Mouse (Mus musculus) forebrain, embryonic 15.5 days (tissue): Measurements from ENCODE around the gene Serpine3. TPM values are rescaled to one million over a fixed set of nuclear protein-coding genes. Genes with fewer than 3 reads are reported as not detected.

Source experiments
- ATAC-seq: fragments of 200-750 bp; cut with Nextera tagmentation; replicated peaks from 2 replicates; pipeline ENCODE4 v1.8.0; 2017; ENCODE audit warnings: mild to moderate bottlenecking, moderate TSS enrichment, moderate library complexity
- H3K27ac ChIP-seq: fragments of 300-500 bp; sonication (generic); replicated peaks from 2 replicates; pipeline ENCODE4 v1.5.1; 2015; ENCODE audit warnings: mild to moderate bottlenecking, inconsistent platforms
- H3K27me3 ChIP-seq: fragments of 300-500 bp; sonication (generic); 2 replicates; pipeline ENCODE4 v1.6.1; 2015; ENCODE audit warnings: inconsistent platforms
- H3K36me3 ChIP-seq: fragments of 300-500 bp; sonication (generic); 2 replicates; pipeline ENCODE4 v1.6.1; 2015; ENCODE audit warnings: mild to moderate bottlenecking, inconsistent platforms
- H3K4me1 ChIP-seq: fragments of 300-500 bp; sonication (generic); 2 replicates; pipeline ENCODE4 v1.6.1; 2015; ENCODE audit warnings: inconsistent platforms
- H3K4me2 ChIP-seq: fragments of 300-500 bp; sonication (generic); replicated peaks from 2 replicates; pipeline ENCODE4 v1.6.1; 2015; ENCODE audit warnings: mild to moderate bottlenecking, inconsistent platforms
- H3K4me3 ChIP-seq: fragments of 300-500 bp; sonication (generic); 2 replicates; pipeline ENCODE4 v1.5.1; 2015; ENCODE audit warnings: mild to moderate bottlenecking, inconsistent platforms
- H3K9ac ChIP-seq: fragments of 300-500 bp; sonication (generic); replicated peaks from 2 replicates; pipeline ENCODE4 v1.6.1; 2015; ENCODE audit warnings: mild to moderate bottlenecking, inconsistent platforms
- H3K9me3 ChIP-seq: fragments of 300-500 bp; sonication (generic); 2 replicates; pipeline ENCODE4 v1.6.1; 2016; ENCODE audit warnings: inconsistent platforms
- WGBS: fragments of 180-500 bp; shearing (Covaris S2); methylation state at CpG from one replicate; pipeline ENCODE4 v1.1.7; 2015; ENCODE audit warnings: mixed read lengths; 5-methylcytosine and 5-hydroxymethylcytosine counted together
- polyA plus RNA-seq: library from polyadenylated mRNA; unstranded; fragments of >200 nt; fragmentation: Nextera tagmentation; extraction: Ambion mirVana; gene quantifications from 2 replicates; pipeline ENCODE4 v1.2.1, GENCODE M21; 2015

The Serpine3 gene
- polyA plus RNA-seq, 1 experiment from 2014 or later = not detected

DNA sequence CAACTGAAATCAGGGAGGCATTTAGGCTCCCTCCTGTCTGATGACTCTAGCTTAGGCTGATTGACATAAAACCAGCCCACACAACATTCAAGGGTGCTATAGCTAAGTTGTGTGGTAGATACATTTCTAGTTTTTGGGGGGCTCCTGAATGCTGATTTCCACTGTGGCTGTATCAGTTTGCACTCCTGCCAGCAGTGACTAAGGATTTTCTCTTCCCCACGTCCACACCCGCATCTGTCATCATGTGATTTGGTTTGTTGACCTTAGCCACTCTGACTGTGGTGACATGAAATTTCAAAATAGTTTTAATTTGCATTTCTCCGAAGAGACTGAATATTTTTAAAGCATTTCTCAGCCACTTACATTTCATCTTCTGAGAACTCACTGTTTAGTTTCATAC is 6.0 kb upstream of the Serpine3 start:
- no peak for ATAC-seq
- Histone ChIP-seq H3K4me3 (no peak overlapping the region), H3K27me3 (no peaks in the 10 kb centered on the region), H3K9me3 (no peaks in the 10 kb centered on the region), H3K36me3 (no peaks in the 10 kb centered on the region), H3K4me1 (no peaks in the 10 kb centered on the region), H3K27ac (no peak overlapping the region), H3K9ac (no peak overlapping the region), H3K4me2 (no peak overlapping the region)
- WGBS = 95% methylated on average over 3 of the region's 3 CpGs

GRCm38 (mm10) chr14:62662381-62662780 is 1.1 kb upstream of the Serpine3 start:
- ATAC-seq = no peak
- H3K9me3 ChIP-seq = no peaks in the 10 kb centered on the region
- H3K36me3 ChIP-seq = no peaks in the 10 kb centered on the region
- WGBS = 83% methylated on average over 6 of the region's 6 CpGs
- no peak overlapping the region for H3K27ac ChIP-seq
- H3K4me2 ChIP-seq = no peak overlapping the region
- H3K4me1 ChIP-seq = no peaks in the 10 kb centered on the region
- H3K9ac ChIP-seq = no peak overlapping the region
- no peak overlapping the region for H3K4me3 ChIP-seq
- H3K27me3 ChIP-seq = no peaks in the 10 kb centered on the region

- H3K27me3 ChIP-seq = no peaks in the 10 kb centered on the region
- WGBS = 58% methylated on average over 9 of the region's 9 CpGs
- H3K4me1 ChIP-seq = no peaks in the 10 kb centered on the region
- H3K9me3 ChIP-seq = no peaks in the 10 kb centered on the region
- no peak for ATAC-seq
- H3K9ac ChIP-seq = no peak overlapping the region
- H3K27ac ChIP-seq = no peak overlapping the region
- no peak overlapping the region for H3K4me3 ChIP-seq
- no peak overlapping the region for H3K4me2 ChIP-seq
- H3K36me3 ChIP-seq = no peaks in the 10 kb centered on the region
These were observed 1.7 kb downstream of the Serpine3 start for GRCm38 (mm10) chr14:62664976-62665673.

DNA sequence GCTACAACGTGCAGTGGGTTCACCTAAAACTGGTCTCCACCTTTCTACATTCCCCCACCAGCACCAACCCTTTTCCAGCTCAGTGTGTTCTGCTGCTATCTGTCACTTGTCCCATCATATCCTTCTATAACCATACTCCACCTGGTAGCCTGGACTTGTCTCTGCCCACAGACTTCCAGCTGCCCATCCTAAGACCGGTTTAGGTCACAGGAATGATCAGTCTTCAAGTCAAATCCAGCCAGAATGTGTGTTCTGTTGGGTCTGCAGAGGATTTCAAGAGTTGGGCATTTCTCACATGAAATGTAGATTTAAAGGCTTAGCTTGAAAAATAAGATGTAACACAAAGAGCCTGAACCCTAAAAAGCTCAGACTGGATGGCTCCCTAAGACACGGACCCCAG is 10.2 kb downstream of the Serpine3 start:
- Histone ChIP-seq H3K36me3 (no peaks in the 10 kb centered on the region), H3K4me3 (no peak overlapping the region), H3K4me1 (no peaks in the 10 kb centered on the region), H3K27ac (no peak overlapping the region), H3K4me2 (no peak overlapping the region), H3K27me3 (no peaks in the 10 kb centered on the region), H3K9ac (no peak overlapping the region), H3K9me3 (no peaks in the 10 kb centered on the region)
- ATAC-seq = no peak
- WGBS = 89% methylated on average over 3 of the region's 3 CpGs

DNA sequence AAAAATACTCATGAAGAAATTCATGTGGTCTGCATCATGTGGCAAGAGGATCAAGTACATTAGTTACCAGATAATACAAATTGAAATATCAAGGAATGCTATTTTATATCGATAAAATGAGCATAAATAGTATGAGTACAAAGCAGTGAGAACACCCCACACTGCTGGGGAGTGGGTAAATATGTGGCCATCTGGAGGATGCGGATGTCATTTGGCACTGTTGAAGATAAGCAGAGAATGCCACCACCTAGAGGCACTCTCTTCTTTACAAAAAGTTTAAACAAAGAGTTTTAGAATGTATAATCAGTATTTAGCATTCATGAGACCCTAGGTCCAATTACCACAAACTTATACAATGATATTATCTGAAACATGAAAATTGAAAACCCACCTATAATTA is 54.7 kb downstream of the Serpine3 start:
- Histone ChIP-seq H3K4me1 (no peaks in the 10 kb centered on the region; the same call in 1 of the 2 replicates), H3K27ac (no peak overlapping the region), H3K4me3 (no peak overlapping the region), H3K9me3 (no peaks in the 10 kb centered on the region), H3K36me3 (peaks cover 9% of the 10 kb centered on the region), H3K4me2 (no peak overlapping the region), H3K9ac (no peak overlapping the region), H3K27me3 (no peaks in the 10 kb centered on the region)
- WGBS = 80% methylated on average over 2 of the region's 2 CpGs
- ATAC-seq = no peak

GRCm38 (mm10) chr14:62721625-62722024 is 58.2 kb downstream of the Serpine3 start:
- Histone ChIP-seq H3K4me1 (no peaks in the 10 kb centered on the region; the same call in 1 of the 2 replicates), H3K9ac (no peak overlapping the region), H3K4me3 (no peak overlapping the region), H3K9me3 (no peaks in the 10 kb centered on the region), H3K36me3 (no peaks in the 10 kb centered on the region), H3K4me2 (no peak overlapping the region), H3K27ac (peak overlapping the region; percentile 31; the same call in 1 of the 2 replicates), H3K27me3 (no peaks in the 10 kb centered on the region)
- no peak for ATAC-seq
- 79% methylated on average over 1 of the region's 1 CpGs for WGBS

DNA sequence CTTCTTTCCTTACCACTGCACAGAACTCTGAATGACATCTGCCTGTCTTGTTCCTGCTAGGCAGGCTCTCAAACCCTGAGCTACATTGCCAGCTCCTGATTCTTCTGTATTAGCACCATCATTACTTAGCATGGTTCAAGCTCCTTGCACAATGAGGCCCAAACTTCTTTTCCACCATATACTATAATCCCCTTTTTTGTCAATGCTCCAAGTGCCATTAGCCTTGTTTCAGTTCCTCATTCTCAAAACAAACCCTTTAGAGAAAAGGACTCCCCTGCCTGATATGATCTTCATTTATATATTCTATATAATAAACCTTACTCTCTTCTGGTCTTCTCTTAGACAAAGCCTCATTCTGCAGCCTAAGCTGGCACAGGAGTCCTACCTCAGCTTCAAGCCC is 61.1 kb downstream of the Serpine3 start:
- ATAC-seq = no peak
- H3K27ac ChIP-seq = no peak overlapping the region

DNA sequence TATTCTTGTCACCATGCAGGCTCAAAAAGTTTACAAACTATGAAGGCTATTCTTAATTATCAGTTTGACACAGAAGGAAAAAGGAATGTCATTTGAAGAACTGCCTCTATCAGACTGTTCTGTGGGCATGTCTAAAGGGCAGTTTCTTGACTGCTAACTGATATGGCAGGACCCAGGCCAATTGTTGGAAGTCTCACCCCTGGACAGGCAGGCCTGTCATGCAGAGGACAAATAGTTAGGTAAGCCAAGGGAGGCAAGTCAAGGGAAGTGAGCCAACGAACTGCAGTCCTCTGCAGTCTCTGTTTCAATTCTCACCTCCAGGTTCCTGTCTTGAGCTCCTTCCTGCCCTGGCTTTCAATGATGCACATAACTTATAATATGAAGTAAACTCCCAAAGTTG is 68.4 kb downstream of the Serpine3 start:
- Histone ChIP-seq H3K9me3 (no peaks in the 10 kb centered on the region), H3K4me1 (no peaks in the 10 kb centered on the region), H3K27ac (no peak overlapping the region), H3K36me3 (0 out of 2 replicates have a peak, but pooled peaks cover 8% of the 10 kb centered on the region), H3K4me3 (no peak overlapping the region), H3K9ac (no peak overlapping the region), H3K27me3 (no peaks in the 10 kb centered on the region), H3K4me2 (no peak overlapping the region)
- 77% methylated on average over 1 of the region's 1 CpGs for WGBS
- no peak for ATAC-seq

More for the DNA sequence above, 61.1 kb downstream of the Serpine3 start:
- Histone ChIP-seq H3K9me3 (no peaks in the 10 kb centered on the region), H3K4me1 (no peaks in the 10 kb centered on the region; the same call in 1 of the 2 replicates), H3K4me3 (no peak overlapping the region), H3K36me3 (no peaks in the 10 kb centered on the region), H3K4me2 (no peak overlapping the region), H3K27me3 (no peaks in the 10 kb centered on the region), H3K9ac (no peak overlapping the region)

DNA sequence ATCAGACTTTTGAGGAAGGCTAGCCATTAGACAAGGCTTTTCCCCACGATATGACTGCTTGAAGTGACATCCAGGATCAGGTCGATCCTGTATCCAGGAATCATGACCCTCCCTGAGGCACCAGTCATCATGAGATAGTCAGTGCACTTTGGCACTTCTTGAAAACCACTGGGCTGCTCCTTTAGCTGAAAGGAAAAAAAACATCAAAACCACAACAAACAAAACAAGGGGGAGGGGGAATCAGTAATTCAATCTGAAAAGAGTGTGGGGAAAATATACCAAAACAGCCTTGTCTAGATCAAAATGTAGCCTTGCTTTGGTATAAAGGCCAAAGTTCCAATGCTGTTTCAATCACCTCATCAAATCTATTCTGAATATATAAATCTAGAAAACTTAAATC is 70.2 kb downstream of the Serpine3 start:
- Histone ChIP-seq H3K9me3 (no peaks in the 10 kb centered on the region), H3K27me3 (no peaks in the 10 kb centered on the region), H3K4me2 (no peak overlapping the region), H3K36me3 (0 out of 2 replicates have a peak, but pooled peaks cover 8% of the 10 kb centered on the region), H3K4me1 (no peaks in the 10 kb centered on the region), H3K4me3 (no peak overlapping the region), H3K27ac (no peak overlapping the region), H3K9ac (no peak overlapping the region)
- no peak for ATAC-seq
- 86% methylated on average over 2 of the region's 2 CpGs for WGBS

- H3K4me1 ChIP-seq = no peaks in the 10 kb centered on the region
- H3K36me3 ChIP-seq = 0 out of 2 replicates have a peak, but pooled peaks cover 8% of the 10 kb centered on the region
- H3K4me2 ChIP-seq = no peak overlapping the region
- H3K27me3 ChIP-seq = no peaks in the 10 kb centered on the region
- no peak for ATAC-seq
- no peaks in the 10 kb centered on the region for H3K9me3 ChIP-seq
- 97% methylated on average over 1 of the region's 1 CpGs for WGBS
- no peak overlapping the region for H3K9ac ChIP-seq
- no peak overlapping the region for H3K4me3 ChIP-seq
- H3K27ac ChIP-seq = no peak overlapping the region
These were observed 72.2 kb downstream of the Serpine3 start for GRCm38 (mm10) chr14:62735646-62736045.

Other genes with a start within 250 kb of the Serpine3 start
- gene Gucy1b2, start 207.4 kb upstream of the Serpine3 start, polyA plus RNA-seq = 3.5 and 4.3 TPM in 2 replicates
- gene Fam124a, start 107.9 kb upstream of the Serpine3 start, polyA plus RNA-seq = 35.9 and 37.0 TPM in 2 replicates
- gene Gm4131, start 96.7 kb upstream of the Serpine3 start, polyA plus RNA-seq = 0.32 TPM in 1 of 2 replicates, not detected in the other
- gene Ints6, start 97.5 kb downstream of the Serpine3 start, polyA plus RNA-seq = 17.7 and 17.9 TPM in 2 replicates
- gene Wdfy2, start 174.0 kb downstream of the Serpine3 start, polyA plus RNA-seq = 8.5 and 8.7 TPM in 2 replicates